Mouse (Mus musculus) stomach, postnatal 0 days (tissue): ENCODE results near the gene Uso1.

Source experiments
- CTCF ChIP-seq: IDR thresholded peaks from 2 replicates; pipeline ENCODE4 v1.5.1; 2016; ENCODE audit warnings: antibody characterized with exemption, low read depth, mild to moderate bottlenecking, moderate library complexity
- EP300 ChIP-seq: optimal IDR thresholded peaks from 2 replicates; pipeline ENCODE3; 2016; ENCODE audit warnings: antibody characterized with exemption

DNA sequence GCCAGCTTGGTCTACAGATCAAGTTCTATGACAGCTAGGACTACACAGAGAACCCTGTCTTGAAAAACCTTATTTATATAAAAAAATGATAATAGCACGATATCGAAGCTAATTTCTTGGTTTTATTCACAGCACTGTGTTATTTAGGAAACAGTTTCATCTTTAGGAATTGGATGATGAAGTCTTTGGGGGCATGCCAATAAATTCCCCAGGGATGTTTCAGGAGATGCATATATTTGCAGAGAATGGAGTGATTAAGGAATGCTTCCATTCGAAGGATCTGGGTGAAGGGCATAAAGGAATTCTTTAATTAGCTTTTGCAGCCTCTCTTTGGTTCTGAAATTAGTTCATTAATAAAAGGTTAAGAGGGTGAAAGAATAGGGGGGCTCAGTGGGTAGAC lies 12.3 kb upstream of the Uso1 start:
- TF ChIP-seq CTCF (no peak), EP300 (no peak)
